Mouse (Mus musculus) E14TG2a.4 (cell line): ENCODE results near the gene Mrpl27.

ENCODE experiments used
- CTCF ChIP-seq: conservative IDR thresholded peaks from 2 replicates; pipeline ENCODE4 v1.5.1; 2014; ENCODE audit warnings: low read length
- NANOG ChIP-seq: IDR thresholded peaks from 2 replicates; pipeline ENCODE4 v1.6.1; 2014; ENCODE audit warnings: borderline replicate concordance, low read length, mixed read lengths

DNA sequence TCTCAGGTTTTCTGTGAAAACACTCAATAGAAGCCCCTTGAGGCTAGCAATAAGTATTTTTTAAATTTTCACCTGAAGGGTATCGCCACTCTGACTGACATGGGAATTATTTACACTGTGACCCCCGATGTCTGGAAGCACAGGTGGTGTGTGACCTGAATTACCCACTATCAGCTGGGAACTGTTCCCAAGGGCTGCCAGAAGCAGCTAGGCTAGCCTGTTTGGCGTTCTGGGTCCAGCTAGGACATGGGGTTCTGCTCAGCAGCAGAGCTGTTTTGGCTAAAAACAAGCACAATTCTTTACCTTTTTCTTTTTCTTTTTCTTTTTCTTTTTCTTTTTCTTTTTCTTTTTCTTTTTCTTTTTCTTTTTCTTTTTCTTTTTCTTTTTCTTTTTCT is 48.6 kb downstream of the Mrpl27 start:
- TF ChIP-seq NANOG: no peak
- no peak for TF ChIP-seq CTCF
